15 mouse cellular contexts compared by ENCODE assay signal in the genomic region with DNA sequence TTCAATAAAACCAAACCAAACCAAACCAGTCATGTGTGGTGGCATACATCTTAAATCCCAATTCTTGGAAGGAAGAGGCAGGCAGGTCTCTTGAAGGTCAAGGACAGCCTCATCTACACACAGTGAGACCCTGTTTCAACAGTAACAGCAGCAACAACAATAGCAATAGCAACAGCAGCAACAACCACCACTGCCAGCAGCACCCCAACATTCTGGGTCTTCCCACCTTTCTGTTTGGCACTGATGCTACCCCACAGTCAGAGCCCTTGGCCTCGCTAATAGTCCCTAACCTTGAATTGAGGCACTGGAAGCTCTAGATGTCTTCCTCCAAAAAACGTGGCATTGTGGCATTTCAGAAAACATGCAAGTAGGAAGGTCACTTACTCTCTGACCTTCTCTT. TPM values are rescaled to one million over a fixed set of nuclear protein-coding genes. Genes with fewer than 3 reads are reported as not detected.
DNase-seq lines count a peak whose midpoint lies in the region.
"Had no signal": no experiment of that assay in that cellular context is flagged by ENCODE, and none has a peak within 500 bp of the region (broad histone marks: within the 10 kb centered on the region; RNA-seq: fewer than 3 reads in every experiment).

No protein-coding gene starts in this region.

- DNase-seq in adrenal gland, adult 2 months, result peak; percentile 25
- DNase-seq in adrenal gland, adult 18-20 months (ENCODE audit: low spot score in 2 of 2), result no peak
- DNase-seq in heart, adult 11 months, result peak; percentile 72
- no peak for DNase-seq in heart, adult 18-20 months
- DNase-seq: adrenal gland, adult 8-10 months; adrenal gland, postnatal 10 days; adrenal gland, postnatal 14 days; adrenal gland, postnatal 25 days; adrenal gland, postnatal 36 days; B cell, adult 2 months; cerebellum, adult 11 months; cerebellum, adult 11-12 months; cerebellum, adult 18-20 months; cerebellum, adult 2 months; cerebellum, adult 8-10 months had no signal

RNA-seq across cellular contexts. Expression of a gene that starts 50.0 kb away (rescaled TPM):
- 10 to 100 TPM; 13.5 to 15.0 TPM for total RNA-seq in adrenal gland, adult 2 months (2021)
- 45.6 and 55.9 TPM in 2 replicates for polyA plus RNA-seq in adrenal gland, adult 2 months (2012; rRNA removed)
- 10 to 100 TPM; 13.4 to 14.8 TPM for total RNA-seq in adrenal gland, adult 18-20 months (2021)
- total RNA-seq in heart, adult 18-20 months (2021), result 10 to 100 TPM; 26.1 to 30.0 TPM

Comparison
In these comparisons a context has a peak if more than half of its experiments do, and no peak if none do; other contexts are left out.
1. DNase-seq: peak in adrenal gland, adult 2 months (single experiment) and heart, adult 11 months (single experiment); none in adrenal gland, adult 18-20 months (0 of 2) and heart, adult 18-20 months (0 of 2).